Comparison of ENCODE assay signal across 8 mouse cellular contexts in genomic region chr3:123234191-123234836, GRCm38 (mm10). TPM values are rescaled to one million over a fixed set of nuclear protein-coding genes. Genes with fewer than 3 reads are reported as not detected.
A peak's percentile ranks its signal among the peaks of the same experiment; 100 is the strongest.
DNase-seq lines count a peak whose midpoint lies in the region; ATAC-seq and TF ChIP-seq lines count a peak whose summit lies in the region.

No protein-coding gene starts in this region.

- TF ChIP-seq EP300 in lung, postnatal 0 days (IDR thresholded peaks at IDR 0.05) = no peak

- H3K4me2 ChIP-seq in heart, embryonic 12.5 days = peak overlapping the region; percentile 49
- H3K4me2 ChIP-seq in lung, postnatal 0 days (replicated peaks; ENCODE audit: low read depth, low read length) = no peak overlapping the region
- H3K4me2 ChIP-seq in stomach, embryonic 14.5 days (replicated peaks; ENCODE audit: low read depth, low read length) = peak overlapping the region; percentile 36

- H3K27me3 ChIP-seq in heart, embryonic 12.5 days (replicated peaks) = no peaks in the 10 kb centered on the region
- no peaks in the 10 kb centered on the region for H3K27me3 ChIP-seq in lung, postnatal 0 days (replicated peaks; ENCODE audit: insufficient read depth, low read length)
- H3K27me3 ChIP-seq in stomach, embryonic 14.5 days (ENCODE audit: control insufficient read depth, insufficient read depth, low read length) = no peaks in the 10 kb centered on the region

- DNase-seq in cerebellum, adult 9-10 months = peak; percentile 39
- DNase-seq in cerebellum, adult 11 months = no peak
- peak; percentile 40 for DNase-seq in 416B (ENCODE audit: low read depth)
- peak; percentile 82 for DNase-seq in brain, adult 2 months (ENCODE audit: low read depth, low spot score)
- peak; percentile 26 to 38 for DNase-seq in kidney, postnatal 4 days
- DNase-seq in lung, postnatal 0 days (ENCODE audit: low spot score) = peak; percentile 72

- H3K4me1 ChIP-seq in heart, embryonic 12.5 days (replicated peaks) = peaks cover 27% of the 10 kb centered on the region
- H3K4me1 ChIP-seq in lung, postnatal 0 days (ENCODE audit: insufficient read depth, low read depth, low read length) = 0 out of 2 replicates have a peak, but pooled peaks cover 3% of the 10 kb centered on the region
- peaks cover 7% of the 10 kb centered on the region; the same call in 1 of the 2 replicates for H3K4me1 ChIP-seq in stomach, embryonic 14.5 days (ENCODE audit: control insufficient read depth, insufficient read depth, low read length)

- 0 out of 2 replicates have a peak, but pooled peaks cover 2% of the 10 kb centered on the region for H3K9me3 ChIP-seq in heart, embryonic 12.5 days (replicated peaks)
- H3K9me3 ChIP-seq in lung, postnatal 0 days (ENCODE audit: low read length) = no peaks in the 10 kb centered on the region
- no peaks in the 10 kb centered on the region for H3K9me3 ChIP-seq in stomach, embryonic 14.5 days (ENCODE audit: control insufficient read depth, low read depth, low read length)

- peak; percentile 76 for TF ChIP-seq CTCF in lung, postnatal 0 days (IDR thresholded peaks at IDR 0.05)

- peak overlapping the region; percentile 68 for H3K27ac ChIP-seq in heart, embryonic 12.5 days (ENCODE audit: poor library complexity, severe bottlenecking)
- no peak overlapping the region for H3K27ac ChIP-seq in lung, postnatal 0 days (ENCODE audit: low read length)
- 0 out of 2 replicates have a peak overlapping the region, but pooled peaks have one; percentile 16 for H3K27ac ChIP-seq in stomach, embryonic 14.5 days (ENCODE audit: low read length)

- H3K4me3 ChIP-seq in heart, embryonic 12.5 days = peak overlapping the region; percentile 27
- H3K4me3 ChIP-seq in lung, postnatal 0 days (ENCODE audit: low read depth, low read length) = no peak overlapping the region
- peak overlapping the region; percentile 20 for H3K4me3 ChIP-seq in stomach, embryonic 14.5 days (ENCODE audit: low read depth, low read length)

- WGBS in heart, embryonic 12.5 days = 28% methylated on average over 16 of the region's 16 CpGs
- WGBS in lung, postnatal 0 days = 41% methylated on average over 16 of the region's 16 CpGs
- 30% methylated on average over 16 of the region's 16 CpGs for WGBS in stomach, embryonic 14.5 days

- H3K36me3 ChIP-seq in heart, embryonic 12.5 days = peaks cover 4% of the 10 kb centered on the region; the same call in 1 of the 2 replicates
- no peaks in the 10 kb centered on the region for H3K36me3 ChIP-seq in lung, postnatal 0 days (ENCODE audit: insufficient read depth, low read length)
- H3K36me3 ChIP-seq in stomach, embryonic 14.5 days (ENCODE audit: control insufficient read depth, insufficient read depth, low read length) = no peaks in the 10 kb centered on the region

- H3K9ac ChIP-seq in heart, embryonic 12.5 days = peak overlapping the region; percentile 56
- no peak overlapping the region for H3K9ac ChIP-seq in lung, postnatal 0 days (replicated peaks; ENCODE audit: low read depth)
- no peak overlapping the region; the same call in 1 of the 2 replicates for H3K9ac ChIP-seq in stomach, embryonic 14.5 days (replicated peaks; ENCODE audit: low read depth, low read length)

- no peak for ATAC-seq in heart, embryonic 12.5 days (ENCODE audit: insufficient number of reproducible peaks, low FRiP score)
- ATAC-seq in lung, postnatal 0 days = peak; percentile 30; the same call in 1 of the 2 replicates
- no peak for ATAC-seq in stomach, embryonic 14.5 days (ENCODE audit: insufficient number of reproducible peaks, insufficient read depth, low FRiP score, low read depth)

RNA-seq across cellular contexts. Expression of gene Synpo2, which starts 1.6 kb away (rescaled TPM):
- 23.7 and 26.8 TPM in 2 replicates for polyA plus RNA-seq in heart, embryonic 12.5 days (2016; fragmentation: Nextera tagmentation; extraction: Ambion mirVana)
- 2.2 and 2.4 TPM in 2 replicates for polyA plus RNA-seq in lung, postnatal 0 days (2015; fragmentation: Nextera tagmentation; extraction: Ambion mirVana)
- 39.9 and 43.6 TPM in 2 replicates for polyA plus RNA-seq in stomach, embryonic 14.5 days (2014; fragmentation: Nextera tagmentation; extraction: Ambion mirVana)

RNA-seq across cellular contexts. Expression of gene Sec24d, which starts 32.9 kb away (rescaled TPM):
- 77.5 and 79.4 TPM in 2 replicates for polyA plus RNA-seq in heart, embryonic 12.5 days (2016; fragmentation: Nextera tagmentation; extraction: Ambion mirVana)
- 34.9 and 38.7 TPM in 2 replicates for polyA plus RNA-seq in lung, postnatal 0 days (2015; fragmentation: Nextera tagmentation; extraction: Ambion mirVana)
- 96.9 and 115 TPM in 2 replicates for polyA plus RNA-seq in stomach, embryonic 14.5 days (2014; fragmentation: Nextera tagmentation; extraction: Ambion mirVana)
